13 mouse cellular contexts compared by ENCODE assay signal in genomic region chr9:77535021-77535744, GRCm38 (mm10). TPM values are rescaled to one million over a fixed set of nuclear protein-coding genes. Genes with fewer than 3 reads are reported as not detected.
DNase-seq lines count a peak whose midpoint lies in the region; ATAC-seq and TF ChIP-seq lines count a peak whose summit lies in the region.
"Had no signal": no experiment of that assay in that cellular context is flagged by ENCODE, and none has a peak within 500 bp of the region (broad histone marks: within the 10 kb centered on the region; RNA-seq: fewer than 3 reads in every experiment).

No protein-coding gene starts in this region.

- no peaks in the 10 kb centered on the region for H3K9me3 ChIP-seq in hindbrain, postnatal 0 days (ENCODE audit: low read length)
- no peaks in the 10 kb centered on the region for H3K9me3 ChIP-seq in hindbrain, embryonic 11.5 days (ENCODE audit: control insufficient read depth, low read length)
- no peaks in the 10 kb centered on the region for H3K9me3 ChIP-seq in midbrain, embryonic 11.5 days (ENCODE audit: control insufficient read depth, low read length)
- no peaks in the 10 kb centered on the region for H3K9me3 ChIP-seq in liver, embryonic 11.5 days (ENCODE audit: control insufficient read depth, low read length)
- H3K9me3 ChIP-seq: embryonic facial prominence, embryonic 15.5 days; limb, embryonic 10.5 days had no signal

- no peaks in the 10 kb centered on the region for H3K36me3 ChIP-seq in hindbrain, postnatal 0 days (ENCODE audit: insufficient read depth, low read length)
- no peaks in the 10 kb centered on the region for H3K36me3 ChIP-seq in hindbrain, embryonic 11.5 days (ENCODE audit: control insufficient read depth, insufficient read depth, low read length)
- H3K36me3 ChIP-seq in midbrain, embryonic 11.5 days (ENCODE audit: control insufficient read depth, insufficient read depth, low read length) = no peaks in the 10 kb centered on the region
- H3K36me3 ChIP-seq in liver, embryonic 11.5 days (ENCODE audit: control insufficient read depth, insufficient read depth, low read length) = no peaks in the 10 kb centered on the region
- H3K36me3 ChIP-seq: embryonic facial prominence, embryonic 15.5 days; limb, embryonic 10.5 days had no signal

- DNase-seq in hindbrain, postnatal 0 days (ENCODE audit: low spot score) = peak; percentile 65
- no peak for DNase-seq in hindbrain, embryonic 11.5 days (ENCODE audit: low spot score)
- peak; percentile 73 to 78 for DNase-seq in cerebellum, postnatal 10 days
- DNase-seq in midbrain, embryonic 11.5 days (ENCODE audit: low spot score, missing footprints) = no peak
- DNase-seq in yolk sac, embryonic 10.5 days (ENCODE audit: low spot score) = peak; percentile 13
- DNase-seq in liver, embryonic 11.5 days (ENCODE audit: low spot score) = no peak
- DNase-seq in Muller cell, postnatal 12 days (ENCODE audit: inconsistent ontology term) = no peak
- DNase-seq: gastrocnemius, postnatal 10 days; lung, adult 2 months; right cerebral cortex, adult 18-20 months had no signal

- no peak overlapping the region for H3K4me3 ChIP-seq in hindbrain, postnatal 0 days (ENCODE audit: low read length)
- no peak overlapping the region for H3K4me3 ChIP-seq in hindbrain, embryonic 11.5 days (ENCODE audit: low read depth, low read length)
- H3K4me3 ChIP-seq in midbrain, embryonic 11.5 days (ENCODE audit: low read depth, low read length) = no peak overlapping the region
- H3K4me3 ChIP-seq in liver, embryonic 11.5 days (ENCODE audit: low read depth, low read length) = no peak overlapping the region
- H3K4me3 ChIP-seq: embryonic facial prominence, embryonic 15.5 days; limb, embryonic 10.5 days had no signal

- ATAC-seq in hindbrain, postnatal 0 days = peak; percentile 68; the same call in 1 of the 2 replicates
- ATAC-seq in hindbrain, embryonic 11.5 days (ENCODE audit: low FRiP score) = no peak
- peak; percentile 73; the same call in 1 of the 2 replicates for ATAC-seq in midbrain, embryonic 11.5 days (ENCODE audit: low FRiP score)
- ATAC-seq in liver, embryonic 11.5 days (replicated peaks; ENCODE audit: low FRiP score) = no peak
- ATAC-seq: intestine, postnatal 0 days had no signal

- no peak overlapping the region for H3K9ac ChIP-seq in hindbrain, postnatal 0 days (replicated peaks; ENCODE audit: low read length)
- H3K9ac ChIP-seq in hindbrain, embryonic 11.5 days (ENCODE audit: low read depth, low read length) = no peak overlapping the region
- H3K9ac ChIP-seq in midbrain, embryonic 11.5 days (ENCODE audit: low read length) = no peak overlapping the region; the same call in 1 of the 2 replicates
- H3K9ac ChIP-seq in liver, embryonic 11.5 days (ENCODE audit: low read depth, low read length) = no peak overlapping the region
- H3K9ac ChIP-seq: embryonic facial prominence, embryonic 15.5 days had no signal

- TF ChIP-seq CTCF in hindbrain, postnatal 0 days (IDR thresholded peaks at IDR 0.05; ENCODE audit: low read depth) = no peak

- 23% methylated on average over 17 of the region's 17 CpGs for WGBS in hindbrain, postnatal 0 days
- WGBS in hindbrain, embryonic 11.5 days = 37% methylated on average over 17 of the region's 17 CpGs
- WGBS in midbrain, embryonic 11.5 days = 7% methylated on average over 17 of the region's 17 CpGs
- 39% methylated on average over 17 of the region's 17 CpGs for WGBS in liver, embryonic 11.5 days

- peaks cover 14% of the 10 kb centered on the region for H3K4me1 ChIP-seq in hindbrain, postnatal 0 days (ENCODE audit: insufficient read depth, low read length)
- H3K4me1 ChIP-seq in hindbrain, embryonic 11.5 days (replicated peaks; ENCODE audit: control insufficient read depth, insufficient read depth, low read length) = no peaks in the 10 kb centered on the region; the same call in 1 of the 2 replicates
- peaks cover 15% of the 10 kb centered on the region for H3K4me1 ChIP-seq in midbrain, embryonic 11.5 days (ENCODE audit: control insufficient read depth, insufficient read depth, low read length)
- H3K4me1 ChIP-seq in liver, embryonic 11.5 days (replicated peaks; ENCODE audit: control insufficient read depth, insufficient read depth, low read length) = peaks cover 17% of the 10 kb centered on the region

- peak overlapping the region; percentile 42 for H3K27ac ChIP-seq in hindbrain, postnatal 0 days
- no peak overlapping the region for H3K27ac ChIP-seq in hindbrain, embryonic 11.5 days (ENCODE audit: low read depth, low read length)
- H3K27ac ChIP-seq in midbrain, embryonic 11.5 days (ENCODE audit: low read depth, low read length) = no peak overlapping the region
- H3K27ac ChIP-seq in liver, embryonic 11.5 days (ENCODE audit: low read depth, low read length) = no peak overlapping the region
- H3K27ac ChIP-seq: embryonic facial prominence, embryonic 15.5 days; limb, embryonic 10.5 days had no signal

- no peaks in the 10 kb centered on the region for H3K27me3 ChIP-seq in hindbrain, postnatal 0 days (ENCODE audit: insufficient read depth, low read length)
- no peaks in the 10 kb centered on the region for H3K27me3 ChIP-seq in hindbrain, embryonic 11.5 days (ENCODE audit: control insufficient read depth, insufficient read depth, low read length)
- peaks cover 3% of the 10 kb centered on the region; the same call in 1 of the 2 replicates for H3K27me3 ChIP-seq in midbrain, embryonic 11.5 days (ENCODE audit: control insufficient read depth, insufficient read depth, low read length)
- H3K27me3 ChIP-seq in liver, embryonic 11.5 days (replicated peaks; ENCODE audit: control insufficient read depth, insufficient read depth, low read length) = 0 out of 2 replicates have a peak, but pooled peaks cover 3% of the 10 kb centered on the region
- H3K27me3 ChIP-seq: embryonic facial prominence, embryonic 15.5 days had no signal

- H3K4me2 ChIP-seq in hindbrain, postnatal 0 days (ENCODE audit: low read depth, low read length) = peak overlapping the region; percentile 36; the same call in 1 of the 2 replicates
- H3K4me2 ChIP-seq in hindbrain, embryonic 11.5 days (replicated peaks; ENCODE audit: low read depth, low read length) = no peak overlapping the region
- H3K4me2 ChIP-seq in midbrain, embryonic 11.5 days = peak overlapping the region; percentile 21; the same call in 1 of the 2 replicates
- H3K4me2 ChIP-seq in liver, embryonic 11.5 days = no peak overlapping the region
- H3K4me2 ChIP-seq: embryonic facial prominence, embryonic 15.5 days had no signal

RNA-seq across cellular contexts. Expression of gene Lrrc1, which starts 9.5 kb away (rescaled TPM):
- total RNA-seq in hindbrain, postnatal 0 days (2014; rRNA removed) = 19.8 and 49.7 TPM in 2 replicates
- 7.4 and 7.6 TPM in 2 replicates for polyA plus RNA-seq in hindbrain, postnatal 0 days (2015; fragmentation: Nextera tagmentation; extraction: Ambion mirVana)
- 9.0 and 10.2 TPM in 2 replicates for polyA plus RNA-seq in hindbrain, embryonic 11.5 days (2014; fragmentation: Nextera tagmentation; extraction: Ambion mirVana)
- 5.0 and 6.6 TPM in 2 replicates for polyA plus RNA-seq in midbrain, embryonic 11.5 days (2014; fragmentation: Nextera tagmentation; extraction: Ambion mirVana)
- 5.6 and 5.8 TPM in 2 replicates for polyA plus RNA-seq in liver, embryonic 11.5 days (2014; fragmentation: Nextera tagmentation; extraction: Ambion mirVana)

Comparison
In these comparisons a context has a peak if more than half of its experiments do, and no peak if none do; other contexts are left out.
1. ATAC-seq: peak in hindbrain, postnatal 0 days (single experiment) and midbrain, embryonic 11.5 days (single experiment); none in hindbrain, embryonic 11.5 days (single experiment) and liver, embryonic 11.5 days (single experiment).
2. DNase-seq: peak in hindbrain, postnatal 0 days (single experiment), cerebellum, postnatal 10 days (2 of 2) and yolk sac, embryonic 10.5 days (single experiment); none in hindbrain, embryonic 11.5 days (single experiment), midbrain, embryonic 11.5 days (single experiment), liver, embryonic 11.5 days (single experiment) and Muller cell, postnatal 12 days (single experiment).
3. H3K4me2 ChIP-seq: peak in hindbrain, postnatal 0 days (single experiment) and midbrain, embryonic 11.5 days (single experiment); none in hindbrain, embryonic 11.5 days (single experiment) and liver, embryonic 11.5 days (single experiment).